Mouse (Mus musculus) thymus, postnatal 36 days (tissue): ENCODE measurements around the gene Ctsz.

Source experiments
- DNase-seq, 2 experiments: peaks; one replicate each; pipeline ENCODE4 v3.0.0; 2022; ENCODE audit warnings: mixed read lengths in 2 of 2

Ctsz gene

GRCm38 (mm10) chr2:174392554-174392953, 46.3 kb downstream of the Ctsz start:
- DNase-seq, result no peak

DNA sequence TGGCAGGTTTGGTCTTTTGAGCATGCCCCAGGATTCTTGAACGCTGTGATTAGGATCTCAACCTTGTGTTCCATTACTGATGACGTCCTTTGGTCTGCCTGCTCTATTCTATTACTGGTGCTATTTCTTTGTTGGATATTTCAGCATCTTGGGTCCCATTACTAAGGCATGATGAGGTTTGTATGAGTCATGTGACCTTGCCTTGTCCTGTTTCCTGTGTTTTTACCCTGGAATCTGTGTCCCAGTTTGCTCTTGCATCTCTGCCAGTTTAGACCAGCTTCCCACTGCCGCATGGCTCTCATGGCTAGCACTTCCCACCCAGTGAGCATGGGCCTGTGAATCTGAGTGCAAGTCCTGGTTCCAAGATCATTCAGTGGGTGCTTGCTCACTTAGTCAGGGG, 46.9 kb downstream of the Ctsz start:
- no peak for DNase-seq

DNA sequence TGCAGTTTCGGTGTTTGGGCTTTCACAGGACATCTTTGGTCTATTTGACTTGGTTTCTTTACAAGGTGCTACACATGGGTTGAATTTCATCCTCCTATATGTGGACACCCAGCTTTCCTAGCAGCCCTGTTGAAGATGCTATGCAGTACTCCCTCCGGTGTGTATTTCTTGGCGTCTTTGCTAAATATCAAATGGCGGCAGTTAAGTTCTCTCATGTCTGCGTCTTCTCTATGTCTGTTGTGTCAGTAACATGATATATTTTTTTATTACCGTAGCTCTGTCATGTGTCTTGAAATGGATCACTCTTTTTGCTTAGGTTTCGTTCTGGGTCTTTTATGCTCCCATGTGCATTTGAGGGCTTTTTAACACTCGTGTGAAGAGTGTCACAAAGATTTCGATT, 57.8 kb downstream of the Ctsz start:
- no peak for DNase-seq
